Comparison of ENCODE assay signal across 24 mouse cellular contexts in genomic region chr2:96499116-96499882, GRCm38 (mm10).
A peak's percentile ranks its signal among the peaks of the same experiment; 100 is the strongest.
DNase-seq lines count a peak whose midpoint lies in the region; ATAC-seq lines count a peak whose summit lies in the region.
"Had no signal": no experiment of that assay in that cellular context is flagged by ENCODE, and none has a peak within 500 bp of the region (broad histone marks: within the 10 kb centered on the region; RNA-seq: fewer than 3 reads in every experiment).

No protein-coding gene starts in this region.

- no peaks in the 10 kb centered on the region for H3K36me3 ChIP-seq in forebrain, embryonic 11.5 days (ENCODE audit: control insufficient read depth, insufficient read depth, low read length)
- H3K36me3 ChIP-seq in forebrain, embryonic 13.5 days (ENCODE audit: poor library complexity, severe bottlenecking): no peaks in the 10 kb centered on the region
- H3K36me3 ChIP-seq in forebrain, embryonic 14.5 days (ENCODE audit: control insufficient read depth, insufficient read depth, low read length): no peaks in the 10 kb centered on the region
- no peaks in the 10 kb centered on the region for H3K36me3 ChIP-seq in forebrain, embryonic 10.5 days (replicated peaks)
- H3K36me3 ChIP-seq: embryonic facial prominence, embryonic 13.5 days; embryonic facial prominence, embryonic 15.5 days; G1E had no signal

- H3K9ac ChIP-seq in forebrain, embryonic 11.5 days (ENCODE audit: low read length): no peak overlapping the region
- H3K9ac ChIP-seq in forebrain, embryonic 13.5 days: no peak overlapping the region
- no peak overlapping the region for H3K9ac ChIP-seq in forebrain, embryonic 14.5 days (ENCODE audit: low read length)
- H3K9ac ChIP-seq: embryonic facial prominence, embryonic 13.5 days; embryonic facial prominence, embryonic 15.5 days had no signal

- no peaks in the 10 kb centered on the region for H3K9me3 ChIP-seq in forebrain, embryonic 11.5 days (ENCODE audit: control insufficient read depth, low read length)
- H3K9me3 ChIP-seq in forebrain, embryonic 13.5 days (replicated peaks): no peaks in the 10 kb centered on the region
- H3K9me3 ChIP-seq in forebrain, embryonic 14.5 days (replicated peaks; ENCODE audit: control insufficient read depth, low read length): no peaks in the 10 kb centered on the region
- H3K9me3 ChIP-seq in forebrain, embryonic 10.5 days: no peaks in the 10 kb centered on the region
- H3K9me3 ChIP-seq: embryonic facial prominence, embryonic 13.5 days; embryonic facial prominence, embryonic 15.5 days had no signal

- no peak overlapping the region for H3K27ac ChIP-seq in forebrain, embryonic 11.5 days (ENCODE audit: low read depth, low read length)
- H3K27ac ChIP-seq in forebrain, embryonic 13.5 days: no peak overlapping the region
- H3K27ac ChIP-seq in forebrain, embryonic 14.5 days (ENCODE audit: low read depth, low read length): no peak overlapping the region
- H3K27ac ChIP-seq in forebrain, embryonic 10.5 days: no peak overlapping the region
- H3K27ac ChIP-seq: embryonic facial prominence, embryonic 13.5 days; embryonic facial prominence, embryonic 15.5 days had no signal

- H3K4me2 ChIP-seq in forebrain, embryonic 11.5 days (ENCODE audit: low read depth, low read length, severe bottlenecking): no peak overlapping the region
- no peak overlapping the region for H3K4me2 ChIP-seq in forebrain, embryonic 13.5 days
- no peak overlapping the region for H3K4me2 ChIP-seq in forebrain, embryonic 14.5 days (ENCODE audit: low read length)
- H3K4me2 ChIP-seq: embryonic facial prominence, embryonic 13.5 days; embryonic facial prominence, embryonic 15.5 days had no signal

- no peaks in the 10 kb centered on the region for H3K4me1 ChIP-seq in forebrain, embryonic 11.5 days (replicated peaks; ENCODE audit: control insufficient read depth, insufficient read depth, low read length)
- peaks cover 6% of the 10 kb centered on the region for H3K4me1 ChIP-seq in forebrain, embryonic 13.5 days
- H3K4me1 ChIP-seq in forebrain, embryonic 14.5 days (ENCODE audit: control insufficient read depth, insufficient read depth, low read length): no peaks in the 10 kb centered on the region
- peaks cover 10% of the 10 kb centered on the region; the same call in 1 of the 2 replicates for H3K4me1 ChIP-seq in forebrain, embryonic 10.5 days
- H3K4me1 ChIP-seq: embryonic facial prominence, embryonic 13.5 days; embryonic facial prominence, embryonic 15.5 days had no signal

- H3K4me3 ChIP-seq in forebrain, embryonic 11.5 days (ENCODE audit: low read depth, low read length): no peak overlapping the region
- H3K4me3 ChIP-seq in forebrain, embryonic 13.5 days: no peak overlapping the region
- H3K4me3 ChIP-seq in forebrain, embryonic 14.5 days (ENCODE audit: low read depth, low read length): no peak overlapping the region
- H3K4me3 ChIP-seq in forebrain, embryonic 10.5 days: no peak overlapping the region
- H3K4me3 ChIP-seq: embryonic facial prominence, embryonic 13.5 days; embryonic facial prominence, embryonic 15.5 days; erythroblast, embryonic 14.5 days had no signal

- 33% methylated on average over 3 of the region's 3 CpGs for WGBS in forebrain, embryonic 11.5 days
- 18% methylated on average over 3 of the region's 3 CpGs for WGBS in forebrain, embryonic 13.5 days
- WGBS in forebrain, embryonic 14.5 days: 12% methylated on average over 3 of the region's 3 CpGs
- 52% methylated on average over 3 of the region's 3 CpGs for WGBS in forebrain, embryonic 10.5 days

- DNase-seq in forebrain, embryonic 11.5 days (ENCODE audit: low spot score): no peak
- no peak for DNase-seq in forebrain, embryonic 14.5 days (ENCODE audit: low spot score)
- no peak for DNase-seq in forebrain, embryonic 10.5 days (ENCODE audit: extremely low spot score, low spot score)
- DNase-seq in Muller cell, postnatal 12 days (ENCODE audit: inconsistent ontology term): peak; percentile 59
- DNase-seq in retina, embryonic 14.5 days (ENCODE audit: low spot score): peak; percentile 57
- no peak for DNase-seq in natural killer cell, adult 2 months (ENCODE audit: low spot score in 2 of 2)
- no peak for DNase-seq in right cerebral cortex, postnatal 10 days (ENCODE audit: low spot score in 2 of 2)
- DNase-seq: adrenal gland, adult 2 months; adrenal gland, postnatal 10 days; adrenal gland, postnatal 25 days; B cell, adult 2 months; cerebellum, adult 11-12 months; cerebellum, adult 2 months; cerebellum, adult 9-10 months; cerebellum, postnatal 10 days; cerebellum, postnatal 36 days; embryo, embryonic 11 days had no signal

- peak; percentile 62; the same call in 1 of the 2 replicates for ATAC-seq in forebrain, embryonic 11.5 days (replicated peaks; ENCODE audit: low FRiP score)
- ATAC-seq in forebrain, embryonic 13.5 days: no peak
- peak; percentile 61 for ATAC-seq in forebrain, embryonic 14.5 days
- ATAC-seq: CD4-positive, CD25-positive, alpha-beta regulatory T cell, adult 4 months had no signal

- H3K27me3 ChIP-seq in forebrain, embryonic 11.5 days (ENCODE audit: control insufficient read depth, insufficient read depth, low read length): no peaks in the 10 kb centered on the region
- H3K27me3 ChIP-seq in forebrain, embryonic 13.5 days: no peaks in the 10 kb centered on the region
- H3K27me3 ChIP-seq in forebrain, embryonic 14.5 days (replicated peaks; ENCODE audit: control insufficient read depth, insufficient read depth, low read length): no peaks in the 10 kb centered on the region
- H3K27me3 ChIP-seq in forebrain, embryonic 10.5 days (ENCODE audit: poor library complexity, severe bottlenecking): no peaks in the 10 kb centered on the region
- H3K27me3 ChIP-seq: CH12.LX; embryonic facial prominence, embryonic 13.5 days; embryonic facial prominence, embryonic 15.5 days had no signal

Comparison
In these comparisons a context has a peak if more than half of its experiments do, and no peak if none do; other contexts are left out.
1. DNase-seq: peak in Muller cell, postnatal 12 days (single experiment) and retina, embryonic 14.5 days (single experiment); none in forebrain, embryonic 11.5 days (single experiment), forebrain, embryonic 14.5 days (single experiment), forebrain, embryonic 10.5 days (single experiment), natural killer cell, adult 2 months (0 of 2) and right cerebral cortex, postnatal 10 days (0 of 2).